Mouse (Mus musculus) spleen, adult 10 weeks (tissue): Measurements from ENCODE around the gene Sec24d. TPM values are rescaled to one million over a fixed set of nuclear protein-coding genes. Genes with fewer than 3 reads are reported as not detected.

Experiments used
- polyA plus RNA-seq: library from polyadenylated mRNA; stranded (reverse); fragments of 350-450 nt; fragmentation: Illumina TruSeq; extraction: RNeasy Lipid Tissue Mini Kit (QIAGEN cat#74804); gene quantifications from one replicate; pipeline ENCODE4 v1.2.3, GENCODE M21; 2015; ENCODE audit warnings: low replicate concordance; ENCODE audit not compliant: insufficient read depth

The Sec24d gene
- 33.4 TPM for polyA plus RNA-seq

DNA sequence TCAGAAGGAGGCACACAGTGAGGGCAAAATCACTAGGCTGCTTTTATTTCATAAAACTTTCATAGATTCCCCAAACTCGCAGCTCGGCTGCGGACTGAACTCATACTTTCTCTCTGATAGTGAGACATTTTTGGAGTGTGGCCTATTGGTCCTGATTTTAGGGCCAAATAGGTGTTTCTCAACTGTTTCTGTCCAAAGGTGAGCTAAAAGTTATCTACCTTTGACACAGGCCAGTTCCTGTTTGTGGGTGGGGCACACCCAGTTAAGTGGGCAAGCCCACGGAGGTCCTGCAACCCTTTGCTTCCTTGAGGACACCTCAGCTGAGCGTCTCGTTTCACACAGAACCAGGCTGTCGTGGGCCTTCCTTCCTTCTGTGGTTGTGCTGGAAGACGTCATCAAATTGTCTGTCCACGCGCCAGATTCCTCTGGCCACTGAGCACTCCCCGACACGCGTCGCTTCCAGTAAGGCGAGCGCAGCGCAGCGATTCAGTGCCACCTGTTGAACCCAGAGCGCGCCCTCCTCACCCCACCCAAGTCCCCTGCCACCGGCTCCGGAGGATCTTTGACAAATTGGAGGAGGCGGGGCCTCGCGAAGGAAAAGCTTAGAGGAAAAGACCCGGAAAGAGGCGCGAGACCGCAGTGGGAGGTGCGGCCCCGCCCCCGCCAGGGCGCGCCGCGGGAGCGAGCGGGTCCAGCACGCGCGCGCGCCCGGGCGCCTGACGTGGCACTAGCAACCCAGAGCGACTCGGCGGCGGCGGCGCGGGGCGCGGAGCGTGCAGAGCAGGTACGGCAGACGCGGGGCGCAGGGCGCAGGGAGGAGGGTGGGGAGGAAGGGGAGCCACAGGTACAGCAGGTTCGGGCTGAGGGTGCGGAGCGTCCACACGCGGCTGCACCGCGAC, at the start of gene Sec24d:
TSS of gene Sec24d (plus strand) at position 703 of the 899 bp plus-strand sequence.

DNA sequence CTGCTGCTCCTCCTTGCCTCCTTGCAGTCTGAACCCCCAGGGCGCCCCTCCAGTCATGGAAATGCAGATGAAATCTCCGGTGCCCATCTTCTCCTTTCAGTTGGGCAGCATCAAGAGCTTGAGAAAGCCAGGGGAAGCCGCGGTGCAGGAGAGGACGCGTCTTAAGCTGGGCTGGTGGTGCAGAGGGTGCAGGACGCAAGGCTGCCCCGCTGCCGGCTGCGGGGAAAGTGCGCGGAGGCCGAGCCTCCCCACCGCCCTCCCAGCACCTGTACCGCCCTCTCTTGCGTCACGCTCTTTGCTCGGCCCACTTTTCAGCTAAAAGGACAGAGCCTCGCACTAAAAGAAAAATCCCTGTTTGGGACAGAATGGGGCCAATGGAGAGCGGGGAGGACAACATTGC, 31.3 kb upstream of the Sec24d start, which contains the start of gene Synpo2:
TSS of gene Synpo2 (minus strand) at position 229 of the 400 bp plus-strand sequence.

DNA sequence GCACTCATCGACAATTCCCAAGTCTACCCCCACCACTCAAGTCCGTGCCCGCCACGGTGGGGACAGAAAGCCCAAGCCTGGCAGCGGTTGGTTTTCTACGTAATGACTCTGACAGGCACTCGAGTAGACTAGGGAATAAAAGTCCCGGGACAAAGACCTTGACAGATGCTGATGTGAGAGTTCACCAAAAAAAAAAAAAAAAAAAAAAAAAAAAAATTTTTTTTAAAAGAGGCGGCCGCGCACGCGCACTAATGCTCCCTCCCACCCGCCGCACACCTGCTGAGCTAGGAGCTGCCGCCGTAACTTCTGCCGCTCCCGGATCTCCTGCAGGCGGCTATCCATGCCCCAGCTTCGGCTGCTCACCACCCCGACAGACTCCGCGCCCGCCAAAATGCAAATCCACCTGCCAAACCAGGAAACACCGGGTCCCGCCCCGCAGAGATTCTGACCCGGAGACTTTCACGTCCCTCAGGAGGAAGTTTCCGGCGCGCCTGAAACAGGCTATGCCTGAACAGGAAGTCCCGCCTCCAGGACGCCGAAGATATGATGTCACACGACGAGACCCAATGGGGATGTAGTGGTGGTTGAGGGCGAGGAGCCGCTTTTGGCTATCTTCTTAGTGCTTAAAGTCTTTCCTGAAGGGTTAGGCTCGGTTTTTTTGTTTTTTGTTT, 118.4 kb downstream of the Sec24d start, which contains the start of gene Mettl14:
TSS of gene Mettl14 (minus strand) at position 623 of the 671 bp plus-strand sequence.

Other genes starting within 250 kb of the Sec24d start
- not detected for gene Myoz2, start 232.4 kb upstream of the Sec24d start, polyA plus RNA-seq
- 40.1 TPM for gene Synpo2, start 31.3 kb upstream of the Sec24d start, polyA plus RNA-seq
- 26.9 TPM for gene Mettl14, start 118.7 kb downstream of the Sec24d start, polyA plus RNA-seq
- 3.9 TPM for gene Prss12, start 179.5 kb downstream of the Sec24d start, polyA plus RNA-seq